Mouse (Mus musculus) spleen, adult 2 months (tissue): Measurements from ENCODE around the gene Cpt1c. TPM values are rescaled to one million over a fixed set of nuclear protein-coding genes. Genes with fewer than 3 reads are reported as not detected.
"Not testable (repeated sequence)": the region's sequence is repeated elsewhere in the genome, so short reads cannot be mapped to it uniquely, and the experiment has no call there.

ENCODE experiments used
- DNase-seq, 2 experiments: peaks; one replicate each; pipeline versions ENCODE4 v3.0.0 to v3.0.0-alpha.2; 2012 to 2021; ENCODE audit warnings: low spot score in 2 of 2, low read depth in 1 of 2
- H3K27ac ChIP-seq: fragments of 200-500 bp; 2 replicates; pipeline ENCODE4 v1.5.1; 2012; ENCODE audit warnings: low read length, inconsistent platforms; ENCODE audit not compliant: insufficient read depth
- H3K27me3 ChIP-seq: fragments of 200-500 bp; 2 replicates; pipeline ENCODE4 v1.6.1; 2012; ENCODE audit warnings: mild to moderate bottlenecking, moderate library complexity, low read length, inconsistent platforms; ENCODE audit not compliant: control insufficient read depth, insufficient read depth
- H3K36me3 ChIP-seq: fragments of 200-500 bp; 2 replicates; pipeline ENCODE4 v1.6.1; 2012; ENCODE audit warnings: mild to moderate bottlenecking, low read length, inconsistent platforms; ENCODE audit not compliant: control insufficient read depth, insufficient read depth
- H3K4me1 ChIP-seq: fragments of 200-500 bp; 2 replicates; pipeline ENCODE4 v1.6.1; 2011; ENCODE audit warnings: inconsistent platforms; ENCODE audit not compliant: control insufficient read depth, insufficient read depth, insufficient read length
- H3K4me3 ChIP-seq: fragments of 200-500 bp; 2 replicates; pipeline ENCODE4 v1.5.1; 2011; ENCODE audit warnings: mild to moderate bottlenecking, inconsistent platforms; ENCODE audit not compliant: insufficient read depth, insufficient read length; ENCODE audit errors: extremely low read depth
- CTCF ChIP-seq: fragments of 200-500 bp; IDR thresholded peaks from 2 replicates; pipeline ENCODE4 v1.5.1; 2011; ENCODE audit warnings: mild to moderate bottlenecking, inconsistent platforms; ENCODE audit not compliant: insufficient read depth, insufficient read length, insufficient replicate concordance; ENCODE audit errors: extremely low read depth
- POLR2A ChIP-seq: fragments of 200-500 bp; IDR thresholded peaks from 2 replicates; pipeline ENCODE4 v1.6.1; 2011; ENCODE audit warnings: low read depth, low read length, inconsistent platforms
- WGBS: fragments of 180-500 bp; shearing (Covaris S2); methylation state at CpG from one replicate; pipeline ENCODE4 v1.1.7; 2018; 5-methylcytosine and 5-hydroxymethylcytosine counted together
- polyA plus RNA-seq: library from polyadenylated mRNA; depleted of rRNA; stranded (reverse); fragments of >200 nt; gene quantifications from 2 replicates; pipeline ENCODE4 v1.2.3, GENCODE M21; 2012; rRNA removed

The Cpt1c gene
- 4.8 and 6.1 TPM in 2 replicates for polyA plus RNA-seq

- Histone ChIP-seq H3K4me1 (peaks cover 10% of the 10 kb centered on the region; the same call in 1 of the 2 replicates), H3K27me3 (no peaks in the 10 kb centered on the region), H3K36me3 (peaks cover 18% of the 10 kb centered on the region), H3K4me3 (peak within 1 kb of the TSS; percentile 25; the same call in 1 of the 2 replicates), H3K27ac (no peak within 1 kb of the TSS)
- no peak for TF ChIP-seq CTCF
- no peak for TF ChIP-seq POLR2A
- WGBS: 19% methylated on average over 22 of the region's 22 CpGs
- no peak for DNase-seq
These were observed at the start of gene Cpt1c for GRCm38 (mm10) chr7:44974383-44975116. TSS of gene Cpt1c (minus strand) at chr7:44974851.

GRCm38 (mm10) chr7:45023711-45024110 lies 49.1 kb upstream of the Cpt1c start:
- H3K27me3 ChIP-seq, H3K27ac ChIP-seq, DNase-seq, H3K4me3 ChIP-seq, H3K4me1 ChIP-seq: not testable (repeated sequence)
- WGBS: 64% methylated on average over 5 of the region's 5 CpGs
- H3K36me3 ChIP-seq: peaks cover 11% of the 10 kb centered on the region

- peaks cover 13% of the 10 kb centered on the region; the same call in 1 of the 2 replicates for H3K4me1 ChIP-seq
- 92% methylated on average over 9 of the region's 9 CpGs for WGBS
- no peak overlapping the region for H3K4me3 ChIP-seq
- no peaks in the 10 kb centered on the region; the same call in 1 of the 2 replicates for H3K36me3 ChIP-seq
- no peak overlapping the region for H3K27ac ChIP-seq
- no peak for DNase-seq
- no peaks in the 10 kb centered on the region for H3K27me3 ChIP-seq
- TF ChIP-seq CTCF: no peak
- TF ChIP-seq POLR2A: no peak
These were observed 45.6 kb upstream of the Cpt1c start for GRCm38 (mm10) chr7:45020225-45020624.

- peak overlapping the region; percentile 19; the same call in 1 of the 2 replicates for H3K4me3 ChIP-seq
- TF ChIP-seq CTCF: no peak
- no peak for TF ChIP-seq POLR2A
- H3K4me1 ChIP-seq: peaks cover 13% of the 10 kb centered on the region; the same call in 1 of the 2 replicates
- DNase-seq: no peak
- 39% methylated on average over 8 of the region's 8 CpGs for WGBS
- H3K27me3 ChIP-seq: no peaks in the 10 kb centered on the region
- no peaks in the 10 kb centered on the region; the same call in 1 of the 2 replicates for H3K36me3 ChIP-seq
- H3K27ac ChIP-seq: peak overlapping the region; percentile 43; the same call in 1 of the 2 replicates
These were observed 44.5 kb upstream of the Cpt1c start for GRCm38 (mm10) chr7:45019031-45019571.

- WGBS: 1% methylated on average over 35 of the region's 36 CpGs
- TF ChIP-seq POLR2A (no peak; the same call in 1 of the 2 replicates), CTCF (no peak)
- H3K27ac ChIP-seq: peak within 1 kb of the TSS; percentile 89
- DNase-seq: peak; percentile 92 to 99
- peaks cover 13% of the 10 kb centered on the region; the same call in 1 of the 2 replicates for H3K4me1 ChIP-seq
- H3K27me3 ChIP-seq: no peaks in the 10 kb centered on the region
- peak within 1 kb of the TSS; percentile 72 for H3K4me3 ChIP-seq
- H3K36me3 ChIP-seq: peaks cover 2% of the 10 kb centered on the region
These were observed 42.8 kb upstream of the Cpt1c start, which contains the start of gene Rras for GRCm38 (mm10) chr7:45017242-45018061. TSS of gene Rras (plus strand) at chr7:45017961.

- no peak for TF ChIP-seq CTCF
- under 1% methylated on average over 4 of the region's 4 CpGs for WGBS
- peaks cover 6% of the 10 kb centered on the region for H3K36me3 ChIP-seq
- H3K4me1 ChIP-seq: peaks cover 13% of the 10 kb centered on the region; the same call in 1 of the 2 replicates
- H3K4me3 ChIP-seq: peak overlapping the region; percentile 72
- H3K27ac ChIP-seq: peak overlapping the region; percentile 89
- DNase-seq: no peak
- H3K27me3 ChIP-seq: no peaks in the 10 kb centered on the region
These were observed 42.1 kb upstream of the Cpt1c start for GRCm38 (mm10) chr7:45016761-45017160.
